Mouse (Mus musculus): Measurements from ENCODE around the gene Abca9.

GRCm38 (mm10) chr11:110165822-110166221 lies 2.2 kb downstream of the Abca9 start:
- TF ChIP-seq POLR2A (IDR thresholded peaks at IDR 0.05; ENCODE audit: insufficient read length, low read depth) = no peak
- TF ChIP-seq TCF12 (IDR thresholded peaks at IDR 0.05; ENCODE audit: insufficient read depth, poor library complexity, severe bottlenecking) = no peak
- TF ChIP-seq CEBPB (IDR thresholded peaks at IDR 0.05; ENCODE audit: insufficient read depth, poor library complexity, severe bottlenecking) = no peak
- no peak for TF ChIP-seq SRF (IDR thresholded peaks at IDR 0.05; ENCODE audit: control insufficient read depth, insufficient read length, low read depth)

All from myocyte (in vitro differentiated cells).